Mouse (Mus musculus) olfactory bulb, adult 2 months (tissue): ENCODE results near the gene Slc46a1.
A peak's percentile ranks its signal among the peaks of the same experiment; 100 is the strongest.

ENCODE experiments used
- CTCF ChIP-seq: fragments of 200-500 bp; IDR thresholded peaks from 2 replicates; pipeline ENCODE4 v1.5.1; 2012; ENCODE audit warnings: low read depth, mild to moderate bottlenecking, low read length, moderate library complexity; ENCODE audit not compliant: insufficient read depth
- POLR2A ChIP-seq: fragments of 200-500 bp; IDR thresholded peaks from 2 replicates; pipeline ENCODE4 v1.6.1; 2012; ENCODE audit warnings: mild to moderate bottlenecking, low read depth, low read length, moderate library complexity; ENCODE audit not compliant: insufficient read depth

DNA sequence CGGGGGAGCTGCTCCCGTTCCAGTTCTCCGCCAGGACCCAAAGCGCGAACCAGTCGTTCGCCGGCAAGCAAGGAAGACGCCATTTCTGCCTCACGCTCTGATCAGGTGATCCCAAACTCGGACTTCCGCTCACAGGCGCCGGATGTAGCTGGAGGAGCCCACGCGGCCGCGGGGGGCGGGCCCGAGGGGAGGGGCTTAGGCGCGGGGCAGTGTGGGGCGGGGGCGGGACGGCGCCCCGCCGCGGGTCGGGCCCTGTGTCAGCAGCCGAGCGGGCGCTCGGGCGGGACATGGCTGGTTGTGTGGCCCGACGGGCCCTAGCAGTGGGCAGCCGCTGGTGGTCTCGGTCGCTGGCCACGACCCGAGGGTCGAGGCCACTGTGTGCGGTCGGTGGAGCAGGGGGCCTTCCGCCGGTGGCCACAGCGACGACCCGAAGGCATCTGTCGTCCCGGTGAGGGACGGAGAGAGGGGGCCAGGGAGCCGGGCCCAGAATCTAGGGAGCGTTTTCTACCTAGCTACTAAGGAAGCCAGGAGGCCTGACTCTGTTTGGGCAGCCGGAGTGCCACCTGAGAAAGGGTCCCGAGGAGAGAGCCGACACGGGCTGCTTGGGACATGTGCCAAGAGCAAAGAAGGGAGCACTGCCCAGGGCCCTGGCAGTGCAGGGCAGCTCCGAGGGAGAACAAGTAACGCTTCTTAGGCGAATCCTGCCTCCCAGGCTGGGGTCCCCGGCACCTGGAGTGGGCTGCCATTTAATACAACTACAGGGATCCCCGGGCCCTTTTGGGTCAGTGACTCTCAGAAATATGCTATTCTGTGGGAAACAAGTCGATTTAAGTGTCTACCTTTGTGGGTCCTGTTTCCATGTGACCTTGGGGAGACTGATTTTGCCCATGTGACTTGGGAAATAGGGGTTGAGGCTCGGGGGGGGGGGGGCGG is 46.8 kb downstream of the Slc46a1 start, which contains the start of the genes Tmem199 and Poldip2:
- TF ChIP-seq CTCF (no peak), POLR2A (peak; percentile 92)
